Mouse (Mus musculus) embryo, embryonic 10.5 days (tissue): Measurements from ENCODE around the gene Arhgap19.

ENCODE experiments used
- DNase-seq: peaks from one replicate; pipeline ENCODE4 v3.0.0-alpha.2; 2015; ENCODE audit warnings: low spot score

Gene Arhgap19

DNA sequence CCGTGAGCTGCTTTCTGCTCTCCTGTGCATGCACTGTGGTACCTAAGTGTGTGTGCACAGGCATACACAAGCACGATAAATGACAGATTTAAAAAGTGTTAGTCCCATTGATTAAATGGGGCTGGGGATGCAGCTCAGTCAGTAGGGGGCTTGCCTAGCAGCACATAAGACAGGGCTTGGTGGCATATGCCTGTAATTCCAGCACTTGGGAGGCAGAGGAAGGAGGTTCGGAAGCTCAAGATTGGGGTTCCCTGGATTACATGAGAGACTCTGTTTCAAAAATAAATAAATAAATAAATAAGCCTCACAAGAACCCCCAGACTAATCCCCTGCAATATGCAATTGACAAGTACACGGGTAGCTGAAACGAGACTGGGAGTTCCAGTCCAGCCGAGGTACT lies 1.4 kb downstream of the Arhgap19 start:
- DNase-seq = no peak

DNA sequence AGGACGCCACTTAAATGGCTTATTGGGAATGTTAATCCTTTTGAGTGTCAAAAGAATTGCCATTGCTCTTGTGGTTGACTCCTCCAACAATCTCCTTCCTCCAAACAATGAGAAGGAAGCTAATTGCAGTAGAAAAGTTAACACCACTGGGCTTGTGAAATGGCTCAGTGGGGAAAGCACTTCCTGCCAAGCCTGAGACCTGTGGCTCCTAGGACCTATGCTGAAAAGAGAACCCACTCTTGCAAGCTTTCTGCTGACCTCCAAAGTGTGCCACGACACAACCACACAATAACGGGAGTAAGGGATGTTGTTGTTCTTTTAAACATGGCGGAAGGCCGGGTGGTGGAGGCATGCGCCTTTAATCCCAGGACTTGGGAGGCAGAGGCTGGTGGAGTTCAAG lies 4.3 kb downstream of the Arhgap19 start:
- DNase-seq = no peak

DNA sequence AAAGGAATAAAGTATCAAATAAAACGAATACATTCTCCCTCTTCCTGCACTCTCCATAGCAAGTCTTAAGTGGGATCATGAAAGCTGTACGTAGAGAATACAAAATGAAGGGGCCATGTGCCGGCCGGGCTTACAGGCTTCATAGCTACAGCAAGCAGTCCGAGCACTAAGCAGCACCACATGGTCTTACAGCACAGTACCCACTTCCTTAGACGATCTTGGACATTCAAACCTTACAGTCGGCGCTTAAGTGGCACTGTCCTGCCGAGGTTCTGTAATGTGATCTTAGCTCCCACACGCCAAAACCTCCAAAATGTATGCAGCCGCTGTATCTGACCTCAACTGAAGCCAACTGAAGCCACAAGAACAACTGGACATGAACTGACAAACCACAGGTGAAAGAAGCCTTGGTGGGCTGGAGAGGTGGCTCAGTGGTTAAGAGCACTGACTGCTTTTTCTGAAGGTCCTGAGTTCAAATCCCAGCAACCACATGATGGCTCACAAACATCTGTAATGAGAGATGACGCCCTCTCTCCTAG lies 5.0 kb downstream of the Arhgap19 start:
- no peak for DNase-seq

GRCm38 (mm10) chr19:41796148-41796760 lies 5.6 kb downstream of the Arhgap19 start:
- DNase-seq = no peak

DNA sequence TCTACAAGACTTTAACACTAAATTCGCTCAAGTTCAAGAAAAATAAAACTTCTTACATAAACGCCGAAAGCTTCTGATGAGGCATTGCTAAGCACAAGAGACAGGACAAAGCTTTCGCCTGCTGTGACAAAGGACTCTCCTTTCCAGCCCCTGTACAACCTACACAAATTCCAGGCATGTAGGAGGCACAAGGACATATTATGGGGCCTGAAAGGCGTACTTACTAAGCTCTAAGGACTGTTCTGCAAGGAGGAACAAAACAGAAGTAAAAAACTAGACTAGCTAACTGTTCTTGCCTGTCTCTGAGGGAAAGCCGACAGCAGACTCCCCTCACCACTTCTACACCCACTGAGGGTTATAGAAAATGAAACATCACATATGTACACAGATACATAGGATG lies 6.9 kb downstream of the Arhgap19 start:
- peak; percentile 21 for DNase-seq

DNA sequence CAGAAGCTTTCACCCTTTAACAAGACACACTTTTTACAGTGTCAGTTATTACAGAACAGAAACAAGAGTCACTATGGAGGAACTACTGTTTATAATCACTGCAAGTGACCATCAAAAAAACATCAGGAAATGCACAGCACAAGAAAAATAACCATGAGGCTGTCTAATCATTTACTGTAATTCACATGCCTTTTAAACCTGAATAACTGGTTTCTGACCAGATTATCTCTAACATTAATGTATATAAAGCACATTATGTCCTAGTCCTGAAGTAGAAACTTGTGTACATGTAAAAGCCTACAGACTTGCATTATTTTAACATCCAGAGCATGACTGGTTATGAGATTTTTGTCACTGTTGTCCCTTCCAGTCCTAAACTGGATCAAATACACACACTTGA lies 7.8 kb downstream of the Arhgap19 start:
- DNase-seq = no peak

DNA sequence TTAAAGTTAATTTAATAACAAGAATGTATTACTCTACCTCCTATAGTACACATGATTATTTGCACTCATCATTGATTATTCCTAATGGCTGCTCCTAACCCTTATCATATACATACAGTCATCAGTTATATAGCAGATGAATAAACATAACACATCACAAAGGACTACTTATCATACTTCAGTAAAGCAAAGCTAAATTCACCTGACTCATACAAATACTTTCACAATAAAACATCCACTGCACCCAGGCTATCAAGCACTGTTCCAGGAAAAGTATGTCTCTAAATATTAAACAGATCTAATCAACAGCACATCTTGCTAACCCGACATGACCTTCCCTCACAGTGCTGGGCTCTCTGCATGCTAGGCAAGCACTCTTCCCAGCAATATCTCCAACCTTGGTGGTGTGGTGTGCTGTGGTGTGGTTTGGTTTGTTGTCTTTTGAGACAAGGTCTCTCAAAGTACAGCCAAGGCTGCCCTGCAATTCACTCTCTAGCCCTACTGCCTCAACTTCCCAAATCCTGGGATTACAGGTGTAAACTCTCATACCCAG lies 8.8 kb downstream of the Arhgap19 start:
- no peak for DNase-seq

DNA sequence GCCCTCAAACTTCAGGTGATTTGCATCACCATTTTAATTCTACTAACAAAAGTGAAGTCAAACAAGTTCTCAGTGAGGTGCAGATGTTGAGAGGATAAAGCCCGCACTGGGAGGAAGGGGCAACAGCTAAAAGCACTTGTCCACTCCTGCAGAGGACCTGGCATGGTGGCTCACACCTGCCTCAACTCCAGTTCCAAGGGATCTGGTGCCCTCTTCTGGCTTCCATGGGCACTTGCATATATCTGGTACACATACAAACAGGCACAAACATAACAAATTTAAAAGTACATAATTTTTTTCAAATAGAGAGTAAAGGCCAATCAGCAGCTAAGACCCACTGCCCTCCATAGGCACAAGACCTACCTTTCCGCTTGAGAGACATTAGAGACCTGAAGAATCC lies 10.5 kb downstream of the Arhgap19 start:
- DNase-seq = no peak

GRCm38 (mm10) chr19:41789110-41789961 lies 12.5 kb downstream of the Arhgap19 start:
- DNase-seq = no peak

DNA sequence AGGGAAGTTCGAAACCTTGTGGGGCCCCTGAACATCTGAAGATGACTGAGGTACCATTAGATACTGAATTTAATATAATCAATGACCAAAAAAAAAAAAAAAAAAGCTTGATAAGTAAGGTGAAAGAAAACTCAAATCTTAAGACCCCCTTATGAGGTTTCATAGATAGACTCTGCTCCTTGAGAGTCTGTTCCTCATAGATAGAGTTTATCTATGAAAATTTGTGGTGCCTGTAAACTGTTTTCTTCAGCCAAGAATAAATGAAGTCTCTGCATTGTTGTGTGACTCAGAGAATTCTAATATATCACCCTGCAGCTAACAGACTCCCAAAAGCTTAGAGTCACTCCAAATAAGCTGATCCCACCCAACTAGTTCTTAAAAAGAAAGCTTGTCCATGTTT lies 15.0 kb downstream of the Arhgap19 start:
- DNase-seq = no peak

- no peak for DNase-seq
Observed at GRCm38 (mm10) chr19:41777514-41777913, 24.3 kb downstream of the Arhgap19 start.

- DNase-seq = no peak
Observed at GRCm38 (mm10) chr19:41768711-41769110, 33.1 kb downstream of the Arhgap19 start.

DNA sequence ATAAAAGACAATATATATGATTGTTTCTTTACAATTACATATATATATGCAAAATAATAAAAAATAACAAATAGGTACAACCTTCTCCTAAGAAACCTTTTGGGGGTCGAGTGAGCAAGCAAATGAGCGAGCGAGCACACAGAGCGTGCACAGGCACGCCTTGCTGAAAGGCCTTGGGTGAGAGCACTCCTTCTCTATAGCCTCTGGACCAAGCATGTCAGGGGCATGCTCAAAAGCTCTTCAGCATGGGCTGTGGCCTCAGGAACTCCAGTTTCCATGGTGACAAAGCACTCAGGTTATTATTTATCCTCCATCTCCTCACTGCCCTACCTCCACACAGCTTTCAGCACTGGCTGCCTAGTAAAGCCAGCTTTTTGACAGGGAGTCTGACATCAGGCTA lies 35.2 kb downstream of the Arhgap19 start:
- peak; percentile 23 for DNase-seq

- DNase-seq = peak; percentile 97
Observed at GRCm38 (mm10) chr19:41763870-41764660, 37.8 kb downstream of the Arhgap19 start.

DNA sequence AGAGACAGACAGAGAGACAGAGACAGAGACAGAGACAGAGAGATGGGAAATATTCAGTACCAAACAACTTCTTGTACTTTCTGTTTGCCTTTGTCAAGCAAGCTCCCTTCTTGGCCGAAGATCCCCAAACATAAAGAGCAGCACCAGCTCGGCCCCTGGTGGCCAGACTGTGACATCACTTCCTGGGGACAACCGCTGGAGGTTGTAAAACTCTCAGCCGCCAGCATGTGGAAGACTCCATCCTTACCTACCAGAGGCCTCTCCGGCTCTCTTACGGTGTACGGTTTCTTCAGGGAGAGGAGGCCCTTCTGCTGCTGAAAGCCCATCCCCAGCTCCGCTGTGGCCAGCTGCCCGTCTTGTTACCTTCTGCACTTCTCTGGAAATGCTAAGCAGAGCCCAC lies 40.3 kb downstream of the Arhgap19 start:
- peak; percentile 76 for DNase-seq

DNA sequence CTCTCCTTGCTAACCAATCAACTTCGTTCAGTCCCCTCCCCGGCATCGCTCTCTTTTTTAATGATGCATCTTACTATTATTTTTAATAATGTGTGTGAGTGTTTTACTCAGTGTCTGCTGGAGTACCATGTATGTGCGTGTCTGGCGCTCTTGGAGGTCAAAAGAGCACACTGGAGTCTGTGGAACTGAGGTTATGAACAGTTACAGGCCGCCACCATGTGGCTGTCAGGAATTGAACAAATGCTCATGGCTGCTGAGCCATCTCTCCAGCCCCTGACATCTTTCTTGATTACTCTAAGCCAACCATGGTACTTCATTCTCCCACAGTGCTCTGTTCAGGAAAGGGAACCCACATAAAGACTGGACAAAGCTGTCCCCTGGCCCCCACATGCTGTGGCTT lies 42.1 kb downstream of the Arhgap19 start:
- DNase-seq = no peak

DNA sequence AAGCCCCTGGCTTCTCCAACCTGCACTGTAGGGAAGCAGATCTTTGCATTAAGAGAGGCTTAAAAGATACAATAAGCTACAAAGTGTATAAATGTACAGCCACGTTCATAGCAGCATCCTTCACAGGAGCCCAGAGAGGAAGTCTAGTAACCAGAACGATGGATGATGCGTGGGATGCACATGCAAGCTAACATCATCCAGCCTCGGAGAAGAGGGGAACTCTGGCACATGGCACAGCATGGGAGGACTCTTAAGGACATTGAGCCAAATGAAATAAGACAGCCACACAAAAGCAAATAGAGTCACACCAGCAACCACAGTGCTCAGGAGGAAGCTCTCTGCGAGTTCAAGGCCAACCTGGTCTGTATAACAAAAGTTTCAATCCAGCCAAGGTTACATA lies 42.6 kb downstream of the Arhgap19 start:
- DNase-seq = no peak

DNA sequence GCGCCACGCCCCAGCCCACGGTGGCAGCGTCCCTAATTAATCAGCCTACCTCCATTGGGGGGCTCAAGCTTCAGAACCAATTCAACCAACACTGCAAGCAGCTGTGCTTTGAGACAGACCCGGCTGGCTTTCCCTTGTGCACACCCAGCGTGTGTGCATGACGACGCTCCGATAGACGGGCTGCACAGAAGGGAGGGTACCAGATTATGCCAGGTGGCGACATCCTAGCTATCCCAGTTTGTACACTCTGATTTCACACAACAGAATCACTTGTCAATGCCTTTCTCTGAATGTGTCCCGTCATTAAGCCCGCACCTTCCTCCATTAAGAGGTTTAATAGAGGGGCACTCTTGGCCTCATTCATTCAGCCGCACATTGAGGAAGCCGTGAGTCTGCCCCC lies 47.1 kb downstream of the Arhgap19 start:
- DNase-seq = no peak

DNA sequence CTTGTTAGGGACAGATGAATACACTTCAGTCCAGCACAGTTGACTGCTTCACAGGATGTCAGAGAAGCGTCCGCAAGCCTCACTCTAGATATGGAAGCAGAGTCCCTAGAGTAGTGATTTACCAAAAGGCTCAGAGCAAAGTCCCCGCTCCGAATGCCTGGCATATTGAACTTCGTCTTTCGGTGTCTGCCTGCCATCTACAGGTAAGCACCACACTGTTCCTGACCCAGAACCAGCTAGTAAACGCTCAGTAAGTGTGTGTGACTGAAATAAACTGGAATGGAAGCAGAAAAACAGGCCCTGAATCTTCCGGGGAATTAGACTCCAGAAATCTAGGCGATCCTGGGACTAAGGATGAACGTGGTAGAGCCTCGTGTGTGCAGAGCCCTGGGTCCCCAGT lies 49.9 kb downstream of the Arhgap19 start:
- no peak for DNase-seq

DNA sequence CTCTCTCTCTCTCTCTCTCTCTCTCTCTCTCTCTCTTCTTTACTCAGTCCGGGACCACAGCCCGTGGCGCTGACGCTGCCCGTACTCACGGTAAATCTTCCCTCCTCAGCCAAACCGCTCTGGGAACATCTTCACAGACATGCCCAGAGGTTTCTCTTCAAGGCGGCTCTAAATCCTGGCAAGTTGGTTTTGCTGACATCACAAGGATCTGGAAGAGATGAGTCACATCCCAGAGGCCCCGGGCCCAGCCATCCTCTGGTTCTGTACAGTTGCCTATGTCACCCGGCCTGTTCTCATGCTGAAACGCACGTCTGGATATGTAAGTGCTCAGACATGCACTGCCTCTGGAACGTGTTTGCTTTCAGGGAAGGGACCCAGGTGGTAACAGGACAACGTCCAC lies 54.4 kb downstream of the Arhgap19 start:
- DNase-seq = no peak

DNA sequence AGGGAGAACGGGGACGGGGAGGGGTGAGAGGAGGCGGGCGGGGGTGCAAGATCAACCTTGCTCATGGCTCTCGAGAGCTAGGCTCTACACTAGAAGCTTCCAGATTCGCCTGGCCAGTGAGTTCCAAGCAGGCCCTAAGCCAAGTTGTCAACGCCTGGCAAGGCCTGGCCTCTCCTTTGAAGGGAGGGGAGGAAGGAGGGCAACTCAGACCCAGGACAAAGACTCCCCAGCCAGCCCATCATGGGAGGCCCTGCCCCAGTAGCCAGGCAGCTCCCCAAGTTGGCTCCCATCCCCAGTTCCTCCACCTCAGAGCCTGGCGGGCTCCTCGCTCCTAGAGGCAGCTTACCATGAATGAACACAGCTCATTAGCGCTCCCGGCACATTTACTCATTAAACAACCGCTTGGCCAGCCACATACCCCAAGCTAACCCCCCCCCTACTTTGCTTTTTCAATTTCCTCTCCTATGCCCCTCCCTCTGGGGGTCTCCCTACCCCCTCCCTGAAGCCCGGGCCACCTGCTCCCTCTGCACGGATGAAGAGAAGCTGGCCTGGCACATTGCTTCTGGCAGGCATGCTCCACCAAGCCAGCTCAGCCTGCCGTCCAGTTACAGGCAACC lies 55.8 kb downstream of the Arhgap19 start:
- DNase-seq = no peak

DNA sequence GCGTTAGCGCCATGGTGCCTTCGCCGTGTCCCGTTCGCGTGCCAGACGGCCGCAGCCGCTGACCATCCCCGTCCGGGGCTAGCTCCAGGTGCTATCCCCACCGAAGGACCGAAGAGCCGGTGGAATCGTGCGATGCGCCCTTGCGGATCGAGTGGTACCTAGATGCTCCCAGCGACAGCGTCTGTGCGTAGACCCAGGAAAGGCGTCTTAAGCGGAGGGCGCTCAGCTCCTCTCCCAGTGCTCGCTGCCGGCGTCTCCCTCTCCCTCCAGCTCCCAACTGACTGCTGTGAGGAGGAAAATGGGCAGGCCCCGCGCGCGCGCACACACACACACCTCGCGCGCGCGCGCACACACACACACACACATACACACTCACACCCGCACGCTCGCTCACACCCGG lies 58.5 kb downstream of the Arhgap19 start, which contains the start of gene Slit1:
TSS of gene Slit1 (minus strand) at position 270 of the 400 bp plus-strand sequence.
- DNase-seq = peak; percentile 68
